Mouse (Mus musculus) megakaryocyte, embryonic 14.5 days (primary cell): Measurements from ENCODE around the gene Acsl3.

Experiments
- FLI1 ChIP-seq: IDR thresholded peaks from 2 replicates; pipeline ENCODE4 v1.6.1; 2012; ENCODE audit warnings: low read length, inconsistent platforms, mixed read lengths
- GATA1 ChIP-seq: IDR thresholded peaks from 3 replicates; pipeline ENCODE4 v1.6.1; 2012; ENCODE audit warnings: mixed read lengths, low read length, inconsistent platforms, borderline replicate concordance

GRCm38 (mm10) chr1:78698138-78698537 lies 40.5 kb downstream of the Acsl3 start:
- TF ChIP-seq GATA1, result no peak
- TF ChIP-seq FLI1, result no peak
